ENCODE assay signal across 22 mouse cellular contexts in the genomic region with DNA sequence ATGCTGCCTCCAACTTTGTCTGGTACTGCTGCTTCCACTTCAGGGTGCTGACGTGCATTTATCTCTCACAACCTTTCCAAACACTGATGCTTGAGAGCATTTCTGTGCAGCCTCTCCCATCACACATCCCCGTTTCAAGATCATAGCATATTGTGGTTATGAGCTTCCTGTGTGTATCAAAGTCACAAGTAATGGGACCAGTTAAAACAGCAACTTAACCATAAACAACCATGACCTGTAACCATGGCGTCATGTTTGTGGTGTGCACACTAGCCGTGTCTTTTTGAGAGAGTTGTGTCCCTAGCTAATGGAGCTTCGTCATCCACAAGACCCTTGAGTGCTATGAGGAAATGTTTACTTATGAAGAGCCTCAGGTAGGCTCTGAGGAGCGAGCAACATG. TPM values are rescaled to one million over a fixed set of nuclear protein-coding genes. Genes with fewer than 3 reads are reported as not detected.
DNase-seq lines count a peak whose midpoint lies in the region; ATAC-seq lines count a peak whose summit lies in the region.
"Had no signal": no experiment of that assay in that cellular context is flagged by ENCODE, and none has a peak within 500 bp of the region (broad histone marks: within the 10 kb centered on the region; RNA-seq: fewer than 3 reads in every experiment).

No protein-coding gene starts in this region.

- no peaks in the 10 kb centered on the region for H3K9me3 ChIP-seq in intestine, embryonic 15.5 days
- H3K9me3 ChIP-seq: embryonic facial prominence, embryonic 13.5 days; forebrain, embryonic 12.5 days; hindbrain, embryonic 12.5 days had no signal

- H3K36me3 ChIP-seq in intestine, embryonic 15.5 days, result peaks cover 28% of the 10 kb centered on the region; the same call in 1 of the 2 replicates

- peak; percentile 82 for ATAC-seq in inflammation-experienced regulatory T-cells, adult 6 months
- ATAC-seq in intestine, embryonic 15.5 days, result no peak
- no peak for ATAC-seq in megakaryocyte progenitor cell, adult 5-6 weeks (replicated peaks; ENCODE audit: poor library complexity)
- ATAC-seq: forebrain, embryonic 16.5 days; hindbrain, embryonic 16.5 days; intestine, embryonic 16.5 days had no signal

- no peak overlapping the region for H3K27ac ChIP-seq in intestine, embryonic 15.5 days
- H3K27ac ChIP-seq: embryonic facial prominence, embryonic 13.5 days; forebrain, embryonic 12.5 days; gastrocnemius, adult 2 months; hindbrain, embryonic 12.5 days had no signal

- no peak overlapping the region for H3K9ac ChIP-seq in intestine, embryonic 15.5 days
- H3K9ac ChIP-seq: embryonic facial prominence, embryonic 13.5 days; forebrain, embryonic 12.5 days; hindbrain, embryonic 12.5 days had no signal

- no peaks in the 10 kb centered on the region for H3K4me1 ChIP-seq in intestine, embryonic 15.5 days (replicated peaks)
- H3K4me1 ChIP-seq: forebrain, embryonic 12.5 days; hindbrain, embryonic 12.5 days had no signal

- no peak overlapping the region for H3K4me3 ChIP-seq in intestine, embryonic 15.5 days (replicated peaks)
- H3K4me3 ChIP-seq: embryonic facial prominence, embryonic 13.5 days; forebrain, embryonic 12.5 days; gastrocnemius, adult 2 months; hindbrain, embryonic 12.5 days had no signal

- 92% methylated on average over 6 of the region's 6 CpGs for WGBS in intestine, embryonic 15.5 days

- DNase-seq in thymus, postnatal 25 days, result peak; percentile 19
- DNase-seq in thymus, postnatal 36 days, result no peak
- DNase-seq in CD8-positive naive resting alpha-beta T cell, adult 2 months (ENCODE audit: low read depth in 2 of 2, low spot score in 2 of 2), result peak; percentile 11 to 51
- no peak for DNase-seq in gastrocnemius, adult 18-20 months (ENCODE audit: low spot score)
- DNase-seq: adrenal gland, postnatal 10 days; cerebellum, adult 11 months; cerebellum, adult 9-10 months; cerebellum, postnatal 36 days; gastrocnemius, adult 2 months; gastrocnemius, postnatal 25 days; heart, postnatal 10 days; heart, postnatal 4 days had no signal

- no peak overlapping the region for H3K4me2 ChIP-seq in intestine, embryonic 15.5 days (replicated peaks)
- H3K4me2 ChIP-seq: embryonic facial prominence, embryonic 13.5 days; forebrain, embryonic 12.5 days; hindbrain, embryonic 12.5 days had no signal

- no peaks in the 10 kb centered on the region for H3K27me3 ChIP-seq in intestine, embryonic 15.5 days (replicated peaks)
- H3K27me3 ChIP-seq: embryonic facial prominence, embryonic 13.5 days; forebrain, embryonic 12.5 days; hindbrain, embryonic 12.5 days had no signal

RNA-seq across cellular contexts. Expression of gene Cacng1, which starts 48.1 kb away (rescaled TPM):
- not detected for polyA plus RNA-seq in inflammation-experienced regulatory T-cells, adult 6 months (2017; shearing (Covaris generic))
- 0.19 TPM in 1 of 2 replicates, not detected in the other for polyA plus RNA-seq in intestine, embryonic 15.5 days (2015; fragmentation: Nextera tagmentation; extraction: Ambion mirVana)
- total RNA-seq in gastrocnemius, adult 18-20 months (2021), result 100 to 1,000 TPM; 326 to 377 TPM
- not detected in 2 replicates for total RNA-seq in megakaryocyte progenitor cell, adult 5-6 weeks (2015)
- total RNA-seq in megakaryocyte progenitor cell, adult 5-6 weeks (2017), result not detected in 2 replicates
- total RNA-seq: granulocyte monocyte progenitor cell, adult 5-6 weeks; heart, postnatal 10 days had no signal
- polyA plus RNA-seq: intestine, embryonic 16.5 days had no signal

Comparison
In these comparisons a context has a peak if more than half of its experiments do, and no peak if none do; other contexts are left out.
1. DNase-seq: peak in thymus, postnatal 25 days (single experiment) and CD8-positive naive resting alpha-beta T cell, adult 2 months (2 of 2); none in thymus, postnatal 36 days (0 of 2) and gastrocnemius, adult 18-20 months (single experiment).
2. RNA of gene Cacng1, which starts 48.1 kb away (total RNA-seq): 326 to 377 TPM in gastrocnemius, adult 18-20 months; not detected in megakaryocyte progenitor cell, adult 5-6 weeks; every median in the first group is over 100 times any median in the second.